Mouse (Mus musculus) thymus, adult 2 months (tissue): ENCODE results near the gene Slc35g1. TPM values are rescaled to one million over a fixed set of nuclear protein-coding genes. Genes with fewer than 3 reads are reported as not detected.

Experiments used
- DNase-seq: peaks from one replicate; pipeline ENCODE4 v3.0.0; 2021
- H3K27ac ChIP-seq: fragments of 200-500 bp; 2 replicates; pipeline ENCODE4 v1.5.1; 2012; ENCODE audit warnings: low read length, control low read depth; ENCODE audit not compliant: control insufficient read depth, insufficient read depth
- H3K27me3 ChIP-seq: fragments of 200-500 bp; 2 replicates; pipeline ENCODE4 v1.6.1; 2012; ENCODE audit warnings: mild to moderate bottlenecking, low read length, moderate library complexity, mixed read lengths; ENCODE audit not compliant: control insufficient read depth, insufficient read depth
- H3K36me3 ChIP-seq: fragments of 200-500 bp; 2 replicates; pipeline ENCODE4 v1.6.1; 2012; ENCODE audit warnings: mild to moderate bottlenecking, low read length, moderate library complexity; ENCODE audit not compliant: control insufficient read depth, insufficient read depth
- H3K4me1 ChIP-seq: fragments of 200-500 bp; replicated peaks from 2 replicates; pipeline ENCODE4 v1.6.1; 2012; ENCODE audit warnings: low read length; ENCODE audit not compliant: control insufficient read depth, insufficient read depth
- H3K4me3 ChIP-seq: fragments of 200-500 bp; 2 replicates; pipeline ENCODE4 v1.5.1; 2012; ENCODE audit warnings: mild to moderate bottlenecking, low read length, control low read depth, moderate library complexity; ENCODE audit not compliant: control insufficient read depth, insufficient read depth
- CTCF ChIP-seq: fragments of 200-500 bp; IDR thresholded peaks from 2 replicates; pipeline ENCODE4 v1.5.1; 2012; ENCODE audit warnings: mild to moderate bottlenecking, control low read depth, low read length, moderate library complexity, borderline replicate concordance; ENCODE audit not compliant: control insufficient read depth, poor library complexity, insufficient read depth; ENCODE audit errors: extremely low read depth
- POLR2A ChIP-seq: fragments of 200-500 bp; IDR thresholded peaks from 2 replicates; pipeline ENCODE4 v1.6.1; 2012; ENCODE audit warnings: mild to moderate bottlenecking, low read length, control low read depth, moderate library complexity; ENCODE audit not compliant: control insufficient read depth, poor library complexity, insufficient read depth; ENCODE audit errors: extremely low read depth
- WGBS: fragments of 180-500 bp; shearing (Covaris S2); methylation state at CpG from one replicate; pipeline ENCODE4 v1.1.7; 2018; 5-methylcytosine and 5-hydroxymethylcytosine counted together
- polyA plus RNA-seq: library from polyadenylated mRNA; depleted of rRNA; stranded (reverse); fragments of >200 nt; gene quantifications from 2 replicates; pipeline ENCODE4 v1.2.3, GENCODE M21; 2012

Gene Slc35g1
- polyA plus RNA-seq, 1 experiment = 5.3 TPM

DNA sequence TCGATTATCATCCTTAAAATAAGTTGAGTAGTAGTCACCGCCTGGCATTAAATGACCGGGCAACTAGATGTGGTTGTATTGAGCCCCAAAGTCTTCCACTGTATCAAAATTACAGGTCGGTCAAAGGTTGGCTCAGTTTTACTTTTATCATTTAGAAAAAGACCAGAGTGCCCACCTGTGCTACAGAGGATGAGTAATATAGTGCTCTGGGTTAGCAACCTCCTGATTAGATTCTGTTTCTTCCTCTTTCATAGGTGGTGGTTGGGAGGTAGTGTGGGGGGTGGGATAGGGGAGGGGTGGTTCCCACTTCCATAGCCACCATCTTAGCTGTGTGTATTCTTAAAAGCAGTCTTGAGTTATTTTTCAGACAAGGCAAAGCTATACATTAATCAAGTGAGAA lies 7.9 kb upstream of the Slc35g1 start:
- WGBS = 95% methylated on average over 4 of the region's 4 CpGs
- Histone ChIP-seq H3K4me3 (no peak overlapping the region), H3K36me3 (no peaks in the 10 kb centered on the region), H3K27me3 (no peaks in the 10 kb centered on the region), H3K4me1 (no peaks in the 10 kb centered on the region), H3K27ac (no peak overlapping the region)
- no peak for DNase-seq
- TF ChIP-seq CTCF (no peak), POLR2A (no peak)

GRCm38 (mm10) chr19:38396633-38396970 lies 822 bp downstream of the Slc35g1 start:
- Histone ChIP-seq H3K4me1 (peaks cover 14% of the 10 kb centered on the region), H3K27ac (no peak overlapping the region), H3K36me3 (no peaks in the 10 kb centered on the region), H3K4me3 (peak overlapping the region; percentile 66), H3K27me3 (no peaks in the 10 kb centered on the region)
- 56% methylated on average over 8 of the region's 8 CpGs for WGBS
- TF ChIP-seq POLR2A (no peak), CTCF (no peak)
- DNase-seq = no peak

GRCm38 (mm10) chr19:38397004-38397403 lies 1.2 kb downstream of the Slc35g1 start:
- TF ChIP-seq POLR2A (no peak), CTCF (no peak)
- H3K27ac ChIP-seq = no peak overlapping the region
- no peaks in the 10 kb centered on the region for H3K27me3 ChIP-seq
- 76% methylated on average over 6 of the region's 6 CpGs for WGBS
- no peak for DNase-seq
- no peak overlapping the region for H3K4me3 ChIP-seq
- no peaks in the 10 kb centered on the region for H3K36me3 ChIP-seq
- H3K4me1 ChIP-seq = peaks cover 14% of the 10 kb centered on the region

DNA sequence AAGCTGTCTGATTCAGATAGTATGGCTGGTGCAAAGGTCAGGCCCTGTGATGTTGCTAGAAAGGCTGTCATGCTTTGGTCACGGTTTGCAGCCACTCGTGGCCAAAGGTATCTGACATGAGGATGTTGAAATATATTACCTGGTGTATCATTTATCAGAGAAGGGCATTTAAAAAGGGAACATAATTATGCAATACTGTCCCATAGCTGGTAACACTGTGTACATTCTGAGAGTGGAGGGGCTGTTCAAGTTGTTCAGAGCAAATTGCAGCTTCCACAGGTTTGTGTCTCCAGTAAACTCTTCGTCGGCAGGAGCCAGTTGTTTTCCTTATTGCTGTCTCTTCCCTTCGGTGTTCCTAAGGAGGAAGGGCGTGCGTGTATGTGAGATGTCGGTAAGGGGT lies 3.2 kb downstream of the Slc35g1 start:
- no peaks in the 10 kb centered on the region for H3K36me3 ChIP-seq
- WGBS = 92% methylated on average over 8 of the region's 8 CpGs
- H3K4me1 ChIP-seq = peaks cover 14% of the 10 kb centered on the region
- TF ChIP-seq CTCF = no peak
- TF ChIP-seq POLR2A = no peak
- H3K4me3 ChIP-seq = no peak overlapping the region
- no peak overlapping the region for H3K27ac ChIP-seq
- no peak for DNase-seq
- H3K27me3 ChIP-seq = no peaks in the 10 kb centered on the region

DNA sequence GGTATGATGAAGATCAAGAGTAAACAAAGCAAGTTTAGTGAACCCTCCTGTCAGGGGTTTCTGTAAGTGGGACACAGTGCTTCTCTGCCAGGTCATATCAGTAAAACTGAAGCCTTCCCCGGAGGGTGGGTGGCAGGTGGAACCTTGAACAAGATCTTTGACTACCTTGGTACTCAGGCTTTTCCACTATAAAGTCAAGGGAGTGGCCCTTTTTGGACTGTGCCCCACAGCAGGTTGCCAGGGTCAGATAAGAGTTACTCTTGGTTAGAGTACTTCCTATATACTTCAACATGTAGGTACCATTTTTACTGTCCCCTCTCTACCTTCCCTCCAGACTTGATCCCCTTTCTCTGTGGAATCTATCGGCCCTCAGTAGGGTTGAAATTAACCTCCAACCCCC lies 5.1 kb downstream of the Slc35g1 start:
- DNase-seq = no peak
- H3K36me3 ChIP-seq = no peaks in the 10 kb centered on the region
- H3K27me3 ChIP-seq = no peaks in the 10 kb centered on the region
- no peak overlapping the region for H3K4me3 ChIP-seq
- H3K27ac ChIP-seq = peak overlapping the region; percentile 23; the same call in 1 of the 2 replicates
- TF ChIP-seq CTCF (no peak), POLR2A (no peak)
- peaks cover 10% of the 10 kb centered on the region for H3K4me1 ChIP-seq
- WGBS = 49% methylated on average over 2 of the region's 2 CpGs

DNA sequence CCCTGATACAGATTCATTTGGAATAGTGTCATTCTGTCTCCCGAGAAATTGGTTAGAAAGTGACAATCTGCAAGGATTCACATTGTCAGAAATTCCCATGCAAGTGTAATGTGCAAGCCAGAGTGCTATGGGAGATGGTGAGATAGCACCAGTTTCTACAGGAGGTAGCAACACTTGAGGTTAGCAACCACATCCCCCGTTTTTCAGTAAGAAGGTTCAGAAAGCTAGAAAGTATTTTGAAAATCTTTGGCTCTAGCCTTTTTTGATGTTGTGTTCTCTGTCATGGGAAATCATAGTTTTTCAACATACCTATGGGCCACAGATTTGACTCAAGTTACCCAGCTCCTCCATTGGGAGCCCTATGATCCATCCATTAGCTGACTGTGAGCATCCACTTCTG lies 5.6 kb downstream of the Slc35g1 start:
- Histone ChIP-seq H3K27ac (no peak overlapping the region), H3K27me3 (no peaks in the 10 kb centered on the region), H3K36me3 (no peaks in the 10 kb centered on the region), H3K4me1 (peaks cover 9% of the 10 kb centered on the region), H3K4me3 (no peak overlapping the region)
- DNase-seq = no peak
- no peak for TF ChIP-seq CTCF
- no peak for TF ChIP-seq POLR2A
- 34% methylated on average over 2 of the region's 2 CpGs for WGBS

DNA sequence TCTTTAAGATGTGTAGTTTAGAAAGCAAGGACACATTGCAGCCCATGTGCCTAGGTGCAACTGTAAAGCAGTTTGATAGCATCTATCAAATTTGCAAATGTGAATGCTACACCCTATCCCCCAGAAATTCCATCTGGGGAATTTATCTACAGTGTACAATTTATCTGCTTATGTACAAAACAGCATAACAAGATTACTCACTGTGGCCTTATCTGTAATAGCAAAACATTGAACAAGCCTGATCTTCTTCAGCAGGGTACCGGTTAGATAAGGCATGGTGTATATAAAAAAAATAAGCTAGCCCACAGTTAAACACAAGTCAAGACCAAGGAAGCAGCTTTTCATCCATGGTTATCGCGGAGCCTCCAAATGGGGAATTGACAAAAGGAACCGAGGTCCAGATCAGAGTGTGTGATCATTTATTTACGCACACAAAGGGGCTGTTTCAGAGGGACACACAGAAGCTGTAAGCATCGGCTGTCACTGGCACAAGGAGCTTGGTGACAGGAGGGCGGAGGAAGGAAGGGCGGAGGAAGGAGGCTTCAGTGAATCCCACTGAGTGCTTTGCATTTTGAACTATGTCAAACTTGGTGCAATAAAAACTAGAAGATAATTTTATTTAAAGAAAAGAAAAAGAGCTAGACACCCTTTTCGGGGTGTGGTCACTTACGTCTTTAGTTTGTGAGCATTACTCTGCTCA lies 14.7 kb downstream of the Slc35g1 start:
- no peaks in the 10 kb centered on the region for H3K36me3 ChIP-seq
- no peak overlapping the region for H3K4me3 ChIP-seq
- TF ChIP-seq CTCF (no peak), POLR2A (no peak)
- no peaks in the 10 kb centered on the region for H3K27me3 ChIP-seq
- no peaks in the 10 kb centered on the region for H3K4me1 ChIP-seq
- H3K27ac ChIP-seq = no peak overlapping the region
- 97% methylated on average over 10 of the region's 10 CpGs for WGBS
- DNase-seq = no peak
